Mouse (Mus musculus) retina, postnatal 1 day (tissue): Measurements from ENCODE around the gene Caskin1.
"Not testable (repeated sequence)": the region's sequence is repeated elsewhere in the genome, so short reads cannot be mapped to it uniquely, and the experiment has no call there.

Experiments
- DNase-seq: peaks from one replicate; pipeline ENCODE4 v3.0.0-alpha.2; 2012

Caskin1 gene

GRCm38 (mm10) chr17:24488186-24488661 is at the start of gene Caskin1:
Caskin1 (plus strand) TSS chr17:24488601.
- DNase-seq = peak; percentile 82

GRCm38 (mm10) chr17:24440377-24440776 is 48.0 kb upstream of the Caskin1 start:
- DNase-seq = no peak

- peak; percentile 46 for DNase-seq
Observed at GRCm38 (mm10) chr17:24441148-24441547, 47.3 kb upstream of the Caskin1 start.

- DNase-seq = no peak
Observed at GRCm38 (mm10) chr17:24442107-24442506, 46.3 kb upstream of the Caskin1 start.

GRCm38 (mm10) chr17:24442632-24443155 is 45.7 kb upstream of the Caskin1 start, which contains the start of gene Dnase1l2:
Dnase1l2 (minus strand) TSS chr17:24443105.
- DNase-seq = no peak

GRCm38 (mm10) chr17:24443409-24443808 is 45.0 kb upstream of the Caskin1 start:
- no peak for DNase-seq

GRCm38 (mm10) chr17:24446590-24446989 is 41.8 kb upstream of the Caskin1 start:
- no peak for DNase-seq

- DNase-seq = no peak
Observed at GRCm38 (mm10) chr17:24449507-24449906, 38.9 kb upstream of the Caskin1 start.

- DNase-seq = no peak
Observed at GRCm38 (mm10) chr17:24451220-24451619, 37.2 kb upstream of the Caskin1 start.

- DNase-seq = no peak
Observed at GRCm38 (mm10) chr17:24453372-24453771, 35.0 kb upstream of the Caskin1 start.

GRCm38 (mm10) chr17:24454218-24454755 is 34.1 kb upstream of the Caskin1 start:
- no peak for DNase-seq

GRCm38 (mm10) chr17:24454756-24455522 is 33.5 kb upstream of the Caskin1 start:
- peak; percentile 100 for DNase-seq

- DNase-seq = not testable (repeated sequence)
Observed at GRCm38 (mm10) chr17:24455523-24456206, 32.7 kb upstream of the Caskin1 start.

- peak; percentile 69 for DNase-seq
Observed at GRCm38 (mm10) chr17:24461580-24461979, 26.8 kb upstream of the Caskin1 start.

- no peak for DNase-seq
Observed at GRCm38 (mm10) chr17:24462932-24463331, 25.5 kb upstream of the Caskin1 start.

GRCm38 (mm10) chr17:24463374-24464133 is 24.8 kb upstream of the Caskin1 start:
- DNase-seq = no peak

- DNase-seq = no peak
Observed at GRCm38 (mm10) chr17:24468636-24469246, 19.7 kb upstream of the Caskin1 start.

GRCm38 (mm10) chr17:24469336-24469909 is 19.0 kb upstream of the Caskin1 start:
- no peak for DNase-seq

GRCm38 (mm10) chr17:24469910-24470602 is 18.3 kb upstream of the Caskin1 start, which contains the start of the genes E4f1 and Pgp:
E4f1 (minus strand) TSS chr17:24470313.
Pgp (plus strand) TSS chr17:24470392.
- DNase-seq = peak; percentile 99

- DNase-seq = no peak
Observed at GRCm38 (mm10) chr17:24470701-24471527, 17.5 kb upstream of the Caskin1 start.
